Mouse (Mus musculus): Measurements from ENCODE around the gene Cpne1. TPM values are rescaled to one million over a fixed set of nuclear protein-coding genes. Genes with fewer than 3 reads are reported as not detected.

Gene Cpne1
- polyA plus RNA-seq, 1 experiment: 57.2 TPM

GRCm38 (mm10) chr2:156110627-156111357, 973 bp downstream of the Cpne1 start:
- TF ChIP-seq POLR2A (IDR thresholded peaks at IDR 0.05; ENCODE audit: low read depth, low read length): no peak
- TF ChIP-seq CTCF (conservative IDR thresholded peaks at IDR 0.05; ENCODE audit: insufficient read depth, insufficient read length, low read depth, low read length): no peak
- Histone ChIP-seq H3K36me3 (ENCODE audit: control insufficient read depth, insufficient read depth, low read length) (no peaks in the 10 kb centered on the region), H3K4me3 (ENCODE audit: insufficient read depth, low read depth, low read length) (peak overlapping the region; percentile 97), H3K27me3 (replicated peaks; ENCODE audit: control insufficient read depth, insufficient read depth, low read length) (no peaks in the 10 kb centered on the region), H3K27ac (ENCODE audit: insufficient read depth, low read depth, low read length) (0 out of 2 replicates have a peak overlapping the region, but pooled peaks have one; percentile 95), H3K4me1 (ENCODE audit: control insufficient read depth, insufficient read depth, low read length) (peaks cover 3% of the 10 kb centered on the region; the same call in 1 of the 2 replicates)
- WGBS: under 1% methylated on average over 16 of the region's 16 CpGs
- DNase-seq: peak; percentile 10

- 75% methylated on average over 5 of the region's 5 CpGs for WGBS
- no peaks in the 10 kb centered on the region for H3K27me3 ChIP-seq (replicated peaks; ENCODE audit: control insufficient read depth, insufficient read depth, low read length)
- DNase-seq: no peak
- TF ChIP-seq CTCF (conservative IDR thresholded peaks at IDR 0.05; ENCODE audit: insufficient read depth, insufficient read length, low read depth, low read length): no peak
- TF ChIP-seq POLR2A (IDR thresholded peaks at IDR 0.05; ENCODE audit: low read depth, low read length): no peak
- peaks cover 2% of the 10 kb centered on the region; the same call in 1 of the 2 replicates for H3K4me1 ChIP-seq (ENCODE audit: control insufficient read depth, insufficient read depth, low read length)
- H3K36me3 ChIP-seq (ENCODE audit: control insufficient read depth, insufficient read depth, low read length): peaks cover 2% of the 10 kb centered on the region; the same call in 1 of the 2 replicates
- H3K4me3 ChIP-seq (ENCODE audit: insufficient read depth, low read depth, low read length): no peak overlapping the region
- no peak overlapping the region for H3K27ac ChIP-seq (ENCODE audit: insufficient read depth, low read depth, low read length)
These were observed 19.8 kb downstream of the Cpne1 start for GRCm38 (mm10) chr2:156091926-156092325.

GRCm38 (mm10) chr2:156089799-156090198, 22.0 kb downstream of the Cpne1 start:
- Histone ChIP-seq H3K27ac (ENCODE audit: insufficient read depth, low read depth, low read length) (no peak overlapping the region), H3K36me3 (ENCODE audit: control insufficient read depth, insufficient read depth, low read length) (no peaks in the 10 kb centered on the region), H3K27me3 (replicated peaks; ENCODE audit: control insufficient read depth, insufficient read depth, low read length) (no peaks in the 10 kb centered on the region), H3K4me1 (ENCODE audit: control insufficient read depth, insufficient read depth, low read length) (peaks cover 2% of the 10 kb centered on the region; the same call in 1 of the 2 replicates), H3K4me3 (ENCODE audit: insufficient read depth, low read depth, low read length) (no peak overlapping the region)
- WGBS: 88% methylated on average over 1 of the region's 1 CpGs
- no peak for DNase-seq
- no peak for TF ChIP-seq POLR2A (IDR thresholded peaks at IDR 0.05; ENCODE audit: low read depth, low read length)
- TF ChIP-seq CTCF (conservative IDR thresholded peaks at IDR 0.05; ENCODE audit: insufficient read depth, insufficient read length, low read depth, low read length): no peak

- 84% methylated on average over 7 of the region's 7 CpGs for WGBS
- Histone ChIP-seq H3K4me3 (ENCODE audit: insufficient read depth, low read depth, low read length) (no peak overlapping the region), H3K27ac (ENCODE audit: insufficient read depth, low read depth, low read length) (no peak overlapping the region), H3K27me3 (replicated peaks; ENCODE audit: control insufficient read depth, insufficient read depth, low read length) (no peaks in the 10 kb centered on the region), H3K36me3 (ENCODE audit: control insufficient read depth, insufficient read depth, low read length) (no peaks in the 10 kb centered on the region), H3K4me1 (ENCODE audit: control insufficient read depth, insufficient read depth, low read length) (peaks cover 2% of the 10 kb centered on the region; the same call in 1 of the 2 replicates)
- TF ChIP-seq CTCF (conservative IDR thresholded peaks at IDR 0.05; ENCODE audit: insufficient read depth, insufficient read length, low read depth, low read length) (no peak), POLR2A (IDR thresholded peaks at IDR 0.05; ENCODE audit: low read depth, low read length) (no peak)
- DNase-seq: no peak
These were observed 24.2 kb downstream of the Cpne1 start for GRCm38 (mm10) chr2:156087391-156088110.

- H3K4me3 ChIP-seq (ENCODE audit: insufficient read depth, low read depth, low read length): no peak overlapping the region
- WGBS: 90% methylated on average over 3 of the region's 3 CpGs
- H3K27me3 ChIP-seq (replicated peaks; ENCODE audit: control insufficient read depth, insufficient read depth, low read length): no peaks in the 10 kb centered on the region
- H3K36me3 ChIP-seq (ENCODE audit: control insufficient read depth, insufficient read depth, low read length): no peaks in the 10 kb centered on the region
- TF ChIP-seq POLR2A (IDR thresholded peaks at IDR 0.05; ENCODE audit: low read depth, low read length): no peak
- no peak for TF ChIP-seq CTCF (conservative IDR thresholded peaks at IDR 0.05; ENCODE audit: insufficient read depth, insufficient read length, low read depth, low read length)
- H3K27ac ChIP-seq (ENCODE audit: insufficient read depth, low read depth, low read length): no peak overlapping the region
- peaks cover 2% of the 10 kb centered on the region; the same call in 1 of the 2 replicates for H3K4me1 ChIP-seq (ENCODE audit: control insufficient read depth, insufficient read depth, low read length)
- no peak for DNase-seq
These were observed 27.2 kb downstream of the Cpne1 start for GRCm38 (mm10) chr2:156084541-156084940.

- no peak for TF ChIP-seq POLR2A (IDR thresholded peaks at IDR 0.05; ENCODE audit: low read depth, low read length)
- H3K27ac ChIP-seq (ENCODE audit: insufficient read depth, low read depth, low read length): no peak overlapping the region
- WGBS: 81% methylated on average over 7 of the region's 7 CpGs
- peaks cover 6% of the 10 kb centered on the region; the same call in 1 of the 2 replicates for H3K4me1 ChIP-seq (ENCODE audit: control insufficient read depth, insufficient read depth, low read length)
- H3K27me3 ChIP-seq (replicated peaks; ENCODE audit: control insufficient read depth, insufficient read depth, low read length): no peaks in the 10 kb centered on the region
- H3K4me3 ChIP-seq (ENCODE audit: insufficient read depth, low read depth, low read length): no peak overlapping the region
- no peaks in the 10 kb centered on the region; the same call in none of the 2 replicates for H3K36me3 ChIP-seq (ENCODE audit: control insufficient read depth, insufficient read depth, low read length)
- DNase-seq: no peak
These were observed 31.4 kb downstream of the Cpne1 start for GRCm38 (mm10) chr2:156080391-156080790.

- Histone ChIP-seq H3K4me1 (ENCODE audit: control insufficient read depth, insufficient read depth, low read length) (peaks cover 6% of the 10 kb centered on the region; the same call in 1 of the 2 replicates), H3K4me3 (ENCODE audit: insufficient read depth, low read depth, low read length) (no peak overlapping the region), H3K27ac (ENCODE audit: insufficient read depth, low read depth, low read length) (no peak overlapping the region), H3K27me3 (replicated peaks; ENCODE audit: control insufficient read depth, insufficient read depth, low read length) (no peaks in the 10 kb centered on the region), H3K36me3 (ENCODE audit: control insufficient read depth, insufficient read depth, low read length) (no peaks in the 10 kb centered on the region; the same call in none of the 2 replicates)
- TF ChIP-seq CTCF (conservative IDR thresholded peaks at IDR 0.05; ENCODE audit: insufficient read depth, insufficient read length, low read depth, low read length) (no peak), POLR2A (IDR thresholded peaks at IDR 0.05; ENCODE audit: low read depth, low read length) (no peak)
- 39% methylated on average over 4 of the region's 4 CpGs for WGBS
- DNase-seq: peak; percentile 17
These were observed 32.1 kb downstream of the Cpne1 start for GRCm38 (mm10) chr2:156079674-156080073.

All from kidney, adult 2 months (tissue).